Mouse (Mus musculus): ENCODE measurements around the gene Nenf. TPM values are rescaled to one million over a fixed set of nuclear protein-coding genes. Genes with fewer than 3 reads are reported as not detected.

Nenf gene
- polyA plus RNA-seq, 1 experiment from 2014 or later = 83.3 TPM

- no peak overlapping the region for H3K4me2 ChIP-seq (ENCODE audit: low read depth, low read length)
- no peak overlapping the region for H3K27ac ChIP-seq (ENCODE audit: low read length)
- ATAC-seq = no peak
- no peak overlapping the region for H3K4me3 ChIP-seq (ENCODE audit: low read length)
- H3K9ac ChIP-seq (ENCODE audit: low read depth, low read length) = no peak overlapping the region
- peaks cover 13% of the 10 kb centered on the region; the same call in 1 of the 2 replicates for H3K4me1 ChIP-seq (ENCODE audit: control insufficient read depth, insufficient read depth, low read length)
- WGBS = 59% methylated on average over 7 of the region's 7 CpGs
- no peaks in the 10 kb centered on the region for H3K36me3 ChIP-seq (ENCODE audit: control insufficient read depth, insufficient read depth, low read length)
- H3K27me3 ChIP-seq (replicated peaks; ENCODE audit: control insufficient read depth, insufficient read depth, low read length) = no peaks in the 10 kb centered on the region
- no peaks in the 10 kb centered on the region for H3K9me3 ChIP-seq (ENCODE audit: control insufficient read depth, low read length)
Measured at GRCm38 (mm10) chr1:191281171-191281570, 36.8 kb downstream of the Nenf start.

- H3K4me2 ChIP-seq (ENCODE audit: low read depth, low read length) = no peak overlapping the region
- H3K27me3 ChIP-seq (replicated peaks; ENCODE audit: control insufficient read depth, insufficient read depth, low read length) = no peaks in the 10 kb centered on the region
- H3K4me3 ChIP-seq (ENCODE audit: low read length) = no peak overlapping the region
- H3K9me3 ChIP-seq (ENCODE audit: control insufficient read depth, low read length) = no peaks in the 10 kb centered on the region
- H3K4me1 ChIP-seq (ENCODE audit: control insufficient read depth, insufficient read depth, low read length) = peaks cover 12% of the 10 kb centered on the region; the same call in 1 of the 2 replicates
- H3K36me3 ChIP-seq (ENCODE audit: control insufficient read depth, insufficient read depth, low read length) = no peaks in the 10 kb centered on the region
- 86% methylated on average over 4 of the region's 4 CpGs for WGBS
- peak overlapping the region; percentile 61; the same call in 1 of the 2 replicates for H3K27ac ChIP-seq (ENCODE audit: low read length)
- no peak for ATAC-seq
- H3K9ac ChIP-seq (ENCODE audit: low read depth, low read length) = no peak overlapping the region
Measured at GRCm38 (mm10) chr1:191278324-191278723, 39.7 kb downstream of the Nenf start.

- peak overlapping the region; percentile 61 for H3K27ac ChIP-seq (ENCODE audit: low read length)
- H3K4me1 ChIP-seq (ENCODE audit: control insufficient read depth, insufficient read depth, low read length) = peaks cover 7% of the 10 kb centered on the region; the same call in 1 of the 2 replicates
- H3K4me3 ChIP-seq (ENCODE audit: low read length) = no peak overlapping the region
- ATAC-seq = peak; percentile 87
- no peak overlapping the region for H3K4me2 ChIP-seq (ENCODE audit: low read depth, low read length)
- H3K27me3 ChIP-seq (replicated peaks; ENCODE audit: control insufficient read depth, insufficient read depth, low read length) = no peaks in the 10 kb centered on the region
- no peaks in the 10 kb centered on the region for H3K9me3 ChIP-seq (ENCODE audit: control insufficient read depth, low read length)
- 43% methylated on average over 14 of the region's 14 CpGs for WGBS
- H3K9ac ChIP-seq (ENCODE audit: low read depth, low read length) = no peak overlapping the region
- no peaks in the 10 kb centered on the region for H3K36me3 ChIP-seq (ENCODE audit: control insufficient read depth, insufficient read depth, low read length)
Measured at GRCm38 (mm10) chr1:191277549-191278059, 40.4 kb downstream of the Nenf start.

GRCm38 (mm10) chr1:191276181-191276580 is 41.8 kb downstream of the Nenf start:
- Histone ChIP-seq H3K4me1 (ENCODE audit: control insufficient read depth, insufficient read depth, low read length) (peaks cover 7% of the 10 kb centered on the region; the same call in 1 of the 2 replicates), H3K27me3 (replicated peaks; ENCODE audit: control insufficient read depth, insufficient read depth, low read length) (no peaks in the 10 kb centered on the region), H3K36me3 (ENCODE audit: control insufficient read depth, insufficient read depth, low read length) (no peaks in the 10 kb centered on the region), H3K9ac (ENCODE audit: low read depth, low read length) (no peak overlapping the region), H3K4me3 (ENCODE audit: low read length) (no peak overlapping the region), H3K4me2 (ENCODE audit: low read depth, low read length) (no peak overlapping the region), H3K27ac (ENCODE audit: low read length) (no peak overlapping the region), H3K9me3 (ENCODE audit: control insufficient read depth, low read length) (no peaks in the 10 kb centered on the region)
- 91% methylated on average over 7 of the region's 7 CpGs for WGBS
- ATAC-seq = no peak

GRCm38 (mm10) chr1:191275527-191275926 is 42.5 kb downstream of the Nenf start:
- WGBS = 9% methylated on average over 12 of the region's 12 CpGs
- peak; percentile 9; the same call in 1 of the 2 replicates for ATAC-seq
- no peaks in the 10 kb centered on the region for H3K9me3 ChIP-seq (ENCODE audit: control insufficient read depth, low read length)
- no peak overlapping the region for H3K4me3 ChIP-seq (ENCODE audit: low read length)
- no peaks in the 10 kb centered on the region for H3K36me3 ChIP-seq (ENCODE audit: control insufficient read depth, insufficient read depth, low read length)
- H3K4me1 ChIP-seq (ENCODE audit: control insufficient read depth, insufficient read depth, low read length) = peaks cover 7% of the 10 kb centered on the region; the same call in 1 of the 2 replicates
- no peak overlapping the region for H3K27ac ChIP-seq (ENCODE audit: low read length)
- no peak overlapping the region for H3K4me2 ChIP-seq (ENCODE audit: low read depth, low read length)
- no peaks in the 10 kb centered on the region for H3K27me3 ChIP-seq (replicated peaks; ENCODE audit: control insufficient read depth, insufficient read depth, low read length)
- no peak overlapping the region for H3K9ac ChIP-seq (ENCODE audit: low read depth, low read length)

GRCm38 (mm10) chr1:191272660-191273059 is 45.3 kb downstream of the Nenf start:
- Histone ChIP-seq H3K27ac (ENCODE audit: low read length) (no peak overlapping the region), H3K27me3 (replicated peaks; ENCODE audit: control insufficient read depth, insufficient read depth, low read length) (no peaks in the 10 kb centered on the region), H3K36me3 (ENCODE audit: control insufficient read depth, insufficient read depth, low read length) (no peaks in the 10 kb centered on the region), H3K4me1 (ENCODE audit: control insufficient read depth, insufficient read depth, low read length) (peaks cover 10% of the 10 kb centered on the region), H3K9ac (ENCODE audit: low read depth, low read length) (no peak overlapping the region), H3K9me3 (ENCODE audit: control insufficient read depth, low read length) (no peaks in the 10 kb centered on the region), H3K4me2 (ENCODE audit: low read depth, low read length) (no peak overlapping the region), H3K4me3 (ENCODE audit: low read length) (no peak overlapping the region)
- WGBS = 78% methylated on average over 3 of the region's 3 CpGs
- ATAC-seq = no peak

- Histone ChIP-seq H3K9ac (ENCODE audit: low read depth, low read length) (no peak overlapping the region), H3K4me2 (ENCODE audit: low read depth, low read length) (no peak overlapping the region), H3K36me3 (ENCODE audit: control insufficient read depth, insufficient read depth, low read length) (no peaks in the 10 kb centered on the region), H3K27ac (ENCODE audit: low read length) (no peak overlapping the region), H3K9me3 (ENCODE audit: control insufficient read depth, low read length) (no peaks in the 10 kb centered on the region), H3K4me1 (ENCODE audit: control insufficient read depth, insufficient read depth, low read length) (peaks cover 14% of the 10 kb centered on the region), H3K27me3 (replicated peaks; ENCODE audit: control insufficient read depth, insufficient read depth, low read length) (no peaks in the 10 kb centered on the region), H3K4me3 (ENCODE audit: low read length) (no peak overlapping the region)
- ATAC-seq = peak; percentile 26; the same call in 1 of the 2 replicates
- WGBS = 55% methylated on average over 8 of the region's 8 CpGs
Measured at GRCm38 (mm10) chr1:191269648-191269952, 48.4 kb downstream of the Nenf start.

GRCm38 (mm10) chr1:191268797-191269647 is 49.0 kb downstream of the Nenf start:
- Histone ChIP-seq H3K4me1 (ENCODE audit: control insufficient read depth, insufficient read depth, low read length) (peaks cover 14% of the 10 kb centered on the region), H3K4me2 (ENCODE audit: low read depth, low read length) (no peak overlapping the region), H3K27me3 (replicated peaks; ENCODE audit: control insufficient read depth, insufficient read depth, low read length) (no peaks in the 10 kb centered on the region), H3K4me3 (ENCODE audit: low read length) (no peak overlapping the region), H3K27ac (ENCODE audit: low read length) (no peak overlapping the region), H3K36me3 (ENCODE audit: control insufficient read depth, insufficient read depth, low read length) (no peaks in the 10 kb centered on the region), H3K9me3 (ENCODE audit: control insufficient read depth, low read length) (no peaks in the 10 kb centered on the region), H3K9ac (ENCODE audit: low read depth, low read length) (no peak overlapping the region)
- no peak for ATAC-seq
- 60% methylated on average over 5 of the region's 5 CpGs for WGBS

- Histone ChIP-seq H3K27ac (ENCODE audit: low read length) (no peak overlapping the region), H3K36me3 (ENCODE audit: control insufficient read depth, insufficient read depth, low read length) (no peaks in the 10 kb centered on the region), H3K4me2 (ENCODE audit: low read depth, low read length) (no peak overlapping the region), H3K9ac (ENCODE audit: low read depth, low read length) (no peak overlapping the region), H3K4me3 (ENCODE audit: low read length) (no peak overlapping the region), H3K4me1 (ENCODE audit: control insufficient read depth, insufficient read depth, low read length) (peaks cover 17% of the 10 kb centered on the region), H3K9me3 (ENCODE audit: control insufficient read depth, low read length) (no peaks in the 10 kb centered on the region), H3K27me3 (replicated peaks; ENCODE audit: control insufficient read depth, insufficient read depth, low read length) (no peaks in the 10 kb centered on the region)
- peak; percentile 68 for ATAC-seq
- 29% methylated on average over 5 of the region's 5 CpGs for WGBS
Measured at GRCm38 (mm10) chr1:191267856-191268255, 50.1 kb downstream of the Nenf start.

All from intestine, embryonic 16.5 days (tissue).